Mouse (Mus musculus): ENCODE data around the gene Dglucy.

- no peak for TF ChIP-seq CTCF (conservative IDR thresholded peaks at IDR 0.05; ENCODE audit: low read length)
- TF ChIP-seq POU5F1 (IDR thresholded peaks at IDR 0.05; ENCODE audit: borderline replicate concordance, low read length) = no peak
These were observed 1.6 kb downstream of the Dglucy start for GRCm38 (mm10) chr12:100780416-100780815.
